Mouse (Mus musculus): ENCODE measurements around the gene Hpn.

Gene Hpn

GRCm38 (mm10) chr7:31144886-31145285 is 29.8 kb upstream of the Hpn start:
- in situ Hi-C loops (cut with MboI, MseI): loop anchor here (5.0 kb wide), 1 partner anchor 103 kb away; the partner anchor contains the start of gene Fxyd5

DNA sequence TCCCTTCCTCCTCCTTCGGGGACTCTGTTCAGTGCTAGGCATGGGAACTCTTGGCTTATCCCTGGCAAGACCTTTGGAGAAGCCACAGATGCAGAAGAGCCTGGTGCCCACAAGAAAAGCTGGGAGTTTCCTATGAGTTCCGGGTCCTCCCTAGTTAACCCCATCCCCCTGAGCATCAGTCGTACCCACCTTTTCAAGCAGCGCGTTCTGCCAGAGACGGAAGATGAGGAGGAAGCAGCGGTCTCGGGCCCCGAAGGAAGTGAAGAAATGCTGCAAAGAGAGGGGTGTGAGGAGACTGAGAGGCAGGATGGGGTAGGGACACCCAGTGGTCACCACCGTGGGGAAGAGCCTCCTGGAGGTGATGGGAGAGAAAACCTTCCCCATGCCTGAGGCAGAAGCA is 25.9 kb upstream of the Hpn start:
- in situ Hi-C loops (cut with MboI, MseI): no loop called here

DNA sequence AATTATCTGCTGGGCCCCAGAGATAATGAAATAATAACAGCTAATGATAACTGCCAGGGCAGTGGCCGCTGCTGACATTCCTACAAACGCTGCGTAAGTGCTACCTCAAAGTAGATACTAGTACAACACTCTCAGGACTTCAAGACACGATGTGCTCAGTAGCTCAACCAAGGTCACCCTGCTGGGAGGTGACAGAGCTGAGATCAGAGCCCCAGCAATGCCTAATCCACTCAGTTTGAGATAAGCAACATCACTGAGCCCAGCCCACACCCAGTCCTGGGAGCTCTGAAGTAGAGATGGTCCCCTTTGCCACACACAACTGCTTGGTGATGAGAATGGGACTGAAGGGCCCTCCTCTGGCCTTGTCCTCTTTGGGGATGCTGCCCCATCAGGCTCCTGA is 25.2 kb upstream of the Hpn start:
- in situ Hi-C loops (cut with MboI, MseI): no loop called here

GRCm38 (mm10) chr7:31139765-31140164 is 24.7 kb upstream of the Hpn start:
- in situ Hi-C loops (cut with MboI, MseI): loop anchor here (5.0 kb wide), 1 partner anchor 38 kb away; no protein-coding TSS in a partner anchor

DNA sequence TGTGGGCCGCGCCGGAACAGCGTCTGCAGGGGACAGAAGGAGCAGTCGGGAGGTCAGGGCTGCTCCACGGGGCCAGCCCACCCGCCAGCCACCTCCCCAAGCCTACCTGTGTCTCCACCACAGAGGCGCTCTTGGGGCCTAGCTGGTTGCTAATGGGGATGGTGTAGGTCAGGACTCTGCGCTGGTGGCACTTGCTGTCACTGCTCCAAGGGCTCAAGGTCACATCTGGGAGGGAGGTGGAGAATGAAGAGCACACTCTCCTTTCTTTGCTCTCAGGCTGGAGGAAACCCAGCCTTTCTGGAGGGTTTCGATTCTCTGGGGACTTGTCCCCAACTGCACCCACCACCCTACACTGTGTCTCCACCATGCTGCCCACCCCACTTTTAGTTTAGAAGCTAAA is 20.6 kb upstream of the Hpn start:
- in situ Hi-C loops (cut with MboI, MseI): loop anchor here (5.0 kb wide), 1 partner anchor 42 kb away; no protein-coding TSS in a partner anchor

DNA sequence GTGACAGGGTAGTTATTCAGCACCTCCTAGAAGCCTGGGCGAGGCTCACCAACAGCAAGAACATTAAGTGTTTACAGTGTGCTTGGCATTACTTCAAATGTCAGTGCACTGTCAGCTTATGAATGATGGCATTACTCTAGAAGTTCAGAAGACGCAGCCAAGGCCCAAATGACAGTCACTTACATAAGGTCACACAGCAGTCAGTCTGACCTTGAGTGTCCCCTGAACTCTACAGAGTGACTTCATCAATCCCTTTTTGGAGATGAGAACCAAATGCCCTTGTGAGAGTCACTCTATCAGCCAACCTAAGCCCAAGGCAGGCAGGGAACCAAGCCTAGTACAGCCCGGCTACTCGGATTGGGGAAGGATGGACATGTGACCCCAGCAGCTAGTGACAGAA is 16.8 kb upstream of the Hpn start:
- in situ Hi-C loops (cut with MboI, MseI): no loop called here

- in situ Hi-C loops (cut with MboI, MseI): no loop called here
These were observed 15.8 kb upstream of the Hpn start for GRCm38 (mm10) chr7:31130841-31131240.

DNA sequence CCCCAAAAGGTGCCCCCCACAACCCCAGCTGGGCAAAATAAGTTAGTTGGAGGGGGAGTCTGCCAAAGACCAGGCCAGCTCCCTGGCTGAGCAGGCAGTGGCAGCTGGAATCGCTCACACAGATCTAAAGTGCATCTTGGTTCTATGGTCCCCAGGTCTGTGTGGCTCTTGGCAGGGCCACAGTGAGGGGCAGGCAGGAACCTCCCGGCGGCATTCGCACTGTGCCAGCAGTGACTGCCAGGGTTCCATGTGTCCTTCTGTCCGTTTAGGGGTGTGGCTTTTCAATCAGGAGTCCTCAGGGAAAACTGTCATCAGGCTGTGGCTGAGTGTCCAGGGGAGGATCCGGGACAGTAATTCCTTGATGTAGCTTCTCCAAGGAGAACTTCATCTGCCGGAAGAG is 15.1 kb upstream of the Hpn start:
- in situ Hi-C loops (cut with MboI, MseI): no loop called here

GRCm38 (mm10) chr7:31128157-31128705 is 13.1 kb upstream of the Hpn start:
- in situ Hi-C loops (cut with MboI, MseI): no loop called here

DNA sequence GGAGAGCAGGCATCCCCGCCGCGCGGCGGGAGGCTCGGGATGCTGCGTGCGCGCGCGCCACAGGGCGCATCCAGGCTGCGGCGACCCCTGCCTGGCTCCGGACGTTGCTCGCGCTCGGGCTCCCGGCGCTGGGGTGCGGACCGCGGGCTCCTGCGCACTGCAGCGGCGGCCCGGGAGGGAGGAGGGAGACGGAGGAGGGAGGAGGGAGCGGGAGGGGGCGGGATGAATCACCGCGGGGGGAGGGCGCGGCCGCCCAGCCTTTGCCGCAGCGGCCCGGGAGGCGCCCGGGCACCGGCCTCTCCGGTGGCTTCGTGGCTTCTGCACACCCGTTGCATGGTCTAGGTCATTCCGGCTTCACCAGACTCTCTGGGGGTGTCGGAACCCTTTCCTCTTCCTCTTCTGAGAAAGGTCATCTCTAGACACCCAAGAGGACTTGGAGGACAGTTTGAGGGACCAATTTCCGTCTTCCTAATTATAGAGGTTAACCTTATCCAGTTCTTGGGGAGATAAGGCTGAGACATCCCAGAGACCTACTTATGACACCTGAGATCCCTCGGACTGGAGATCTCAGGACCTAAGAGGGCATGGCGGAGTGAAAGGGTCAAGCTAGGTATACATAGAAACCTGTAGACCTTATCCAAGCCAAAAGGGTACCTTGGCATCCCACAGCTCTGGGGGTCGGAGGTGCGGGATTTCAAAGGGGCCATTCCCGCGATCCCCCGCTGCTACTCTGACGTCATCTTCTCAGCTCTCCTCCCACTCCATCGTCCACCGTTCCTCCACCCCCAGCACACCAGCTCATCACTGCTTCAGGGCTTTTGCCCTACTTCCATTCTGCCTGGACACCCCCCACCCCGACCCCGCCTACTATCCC is 12.0 kb upstream of the Hpn start, which contains the start of gene Scn1b:
Gene Scn1b, minus strand, starts transcription at position 153 of the 874 bp plus-strand sequence.
- in situ Hi-C loops (cut with MboI, MseI): no loop called here

- in situ Hi-C loops (cut with MboI, MseI): no loop called here
These were observed 11.2 kb upstream of the Hpn start for GRCm38 (mm10) chr7:31126211-31126751.

DNA sequence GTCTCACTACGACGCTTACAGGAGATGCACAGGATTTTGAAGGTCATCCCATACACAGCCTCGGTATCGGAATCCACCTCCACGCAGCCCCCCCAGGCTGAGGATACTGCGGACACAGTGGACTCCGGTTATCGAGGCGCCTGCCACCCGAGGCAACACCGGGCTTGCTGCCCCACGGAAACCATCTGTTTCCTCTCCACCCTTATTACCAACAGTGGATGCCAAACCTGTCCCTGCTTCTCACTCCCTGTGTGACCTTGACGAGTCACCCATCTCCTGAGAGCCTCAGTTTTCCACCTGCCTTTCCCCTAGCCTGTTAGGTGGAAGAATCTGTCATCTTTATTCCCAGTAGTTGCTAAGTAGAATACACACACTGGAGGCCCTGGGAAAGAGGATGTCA is 10.0 kb upstream of the Hpn start:
- in situ Hi-C loops (cut with MboI, MseI): no loop called here

GRCm38 (mm10) chr7:31124381-31124780 is 9.3 kb upstream of the Hpn start:
- in situ Hi-C loops (cut with MboI, MseI): no loop called here

GRCm38 (mm10) chr7:31123697-31124096 is 8.6 kb upstream of the Hpn start:
- in situ Hi-C loops (cut with MboI, MseI): no loop called here

GRCm38 (mm10) chr7:31122641-31123631 is 7.8 kb upstream of the Hpn start:
- in situ Hi-C loops (cut with MboI, MseI): no loop called here

GRCm38 (mm10) chr7:31119556-31119955 is 4.5 kb upstream of the Hpn start:
- in situ Hi-C loops (cut with MboI, MseI): no loop called here

DNA sequence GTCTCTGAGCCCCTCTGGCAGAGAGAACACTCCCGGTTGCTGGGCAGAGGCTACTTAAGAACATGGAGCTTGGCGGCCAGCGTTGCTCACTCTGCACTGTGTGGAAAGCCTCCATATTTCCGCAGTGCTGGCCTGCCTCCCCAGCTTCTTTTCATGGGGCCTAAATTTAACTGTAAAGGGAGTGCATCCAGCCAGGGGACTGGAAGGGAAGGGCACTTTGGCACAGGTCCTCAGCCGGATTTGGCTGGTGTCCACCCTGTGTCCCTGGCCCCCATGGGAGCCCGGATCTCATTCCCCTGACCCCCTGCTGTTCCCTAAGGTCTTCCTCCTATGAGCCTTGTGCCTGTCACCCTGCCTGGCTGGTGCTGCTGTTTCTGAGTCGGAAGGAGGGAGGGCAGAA is 3.4 kb upstream of the Hpn start:
- in situ Hi-C loops (cut with MboI, MseI): no loop called here

GRCm38 (mm10) chr7:31117465-31117864 is 2.4 kb upstream of the Hpn start:
- in situ Hi-C loops (cut with MboI, MseI): no loop called here

DNA sequence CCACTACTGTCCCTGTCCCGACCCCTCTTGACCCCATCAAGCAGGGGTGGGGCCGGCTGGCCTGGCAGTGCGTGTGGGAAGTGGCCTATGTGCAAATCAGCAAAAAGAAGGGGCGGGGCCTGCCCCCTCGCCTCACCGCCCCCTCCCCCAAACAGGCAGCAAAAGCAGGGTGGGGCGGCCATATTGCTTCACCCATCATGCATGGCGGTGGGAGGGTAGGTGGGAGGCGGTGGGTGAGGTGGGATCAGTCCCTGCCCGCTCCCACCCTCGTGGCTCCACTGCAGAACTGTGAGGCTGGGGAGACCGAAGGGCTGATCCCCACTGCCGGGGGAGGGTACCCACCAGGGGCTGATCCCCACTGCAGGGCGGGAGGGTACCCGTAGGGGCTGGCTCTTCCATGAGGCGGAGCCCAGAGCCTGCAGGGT is 1.6 kb upstream of the Hpn start:
- in situ Hi-C loops (cut with MboI, MseI): no loop called here

DNA sequence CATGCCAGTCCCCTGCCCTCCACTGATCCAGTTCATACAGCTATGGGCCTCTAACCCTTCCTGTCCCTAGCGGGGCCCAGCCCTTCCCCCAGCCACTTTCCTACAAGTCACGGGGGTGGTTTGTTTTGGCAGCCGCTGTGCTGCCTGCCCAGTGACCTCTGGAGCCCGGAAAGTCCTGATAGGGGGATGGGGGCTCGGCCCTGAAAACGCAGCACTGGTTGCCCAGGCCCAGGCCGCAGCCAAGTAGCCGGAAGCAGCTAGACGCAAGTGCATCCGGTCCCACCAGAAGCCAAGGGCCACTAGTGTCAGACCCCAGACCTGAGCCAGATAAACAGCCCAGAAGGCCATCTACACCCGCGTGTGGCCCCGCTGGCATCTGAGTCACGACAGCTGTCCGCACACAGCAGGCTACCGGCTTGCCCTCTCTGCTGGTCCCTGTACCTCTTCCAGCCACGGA is 525 bp upstream of the Hpn start:
- in situ Hi-C loops (cut with MboI, MseI): no loop called here

DNA sequence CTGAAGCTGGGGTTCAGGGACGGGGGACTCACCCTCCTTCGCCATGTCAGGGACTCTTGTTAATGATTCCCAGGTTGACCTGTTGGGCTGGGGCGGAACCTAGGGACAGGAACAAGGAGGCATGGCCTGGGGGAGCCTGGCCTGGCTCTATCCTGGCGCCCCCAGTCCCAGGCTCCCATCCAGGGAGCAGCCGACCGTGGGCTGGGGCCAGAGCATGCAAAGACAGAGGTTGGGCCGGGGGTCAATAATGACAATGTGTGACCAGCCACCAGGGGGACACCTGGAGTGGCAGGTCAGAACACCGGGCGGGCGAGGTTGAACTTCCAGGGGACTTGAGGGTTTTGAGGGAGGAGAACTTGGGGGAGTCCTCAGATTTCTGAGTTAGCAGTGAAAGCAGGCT is 444 bp downstream of the Hpn start:
- in situ Hi-C loops (cut with MboI, MseI): no loop called here
